Mouse (Mus musculus): Measurements from ENCODE around the gene Topors.

The Topors gene

GRCm38 (mm10) chr4:40220437-40220836 is 49.2 kb downstream of the Topors start:
- no peak for ATAC-seq (ENCODE audit: insufficient number of reproducible peaks, low FRiP score, low TSS enrichment)

DNA sequence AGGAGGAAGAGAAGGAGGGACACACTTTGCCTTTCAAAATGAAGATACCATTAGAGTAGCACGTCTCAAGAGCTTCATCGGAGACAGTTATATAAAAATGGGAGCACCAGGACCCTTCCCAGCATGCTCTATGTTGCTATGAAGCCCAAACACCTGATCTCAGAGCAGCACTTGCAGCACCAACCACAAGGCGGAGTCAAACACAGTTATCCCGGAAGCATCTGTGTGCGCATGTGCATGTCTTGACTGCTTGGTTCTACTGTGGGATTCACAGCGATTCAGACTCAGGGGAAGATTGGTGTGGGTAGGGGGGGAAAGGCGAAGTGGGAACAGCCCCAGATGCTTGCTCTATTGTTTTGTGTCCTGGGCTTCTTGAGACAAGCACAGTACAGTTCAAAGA is 51.3 kb downstream of the Topors start:
- ATAC-seq (ENCODE audit: insufficient number of reproducible peaks, low FRiP score, low TSS enrichment): no peak

- no peak for ATAC-seq (ENCODE audit: insufficient number of reproducible peaks, low FRiP score, low TSS enrichment)
Observed at GRCm38 (mm10) chr4:40217910-40218309, 51.7 kb downstream of the Topors start.

- ATAC-seq (ENCODE audit: insufficient number of reproducible peaks, low FRiP score, low TSS enrichment): no peak
Observed at GRCm38 (mm10) chr4:40212177-40212576, 57.5 kb downstream of the Topors start.
